Mouse (Mus musculus) cortical plate, adult 2 months (tissue): Measurements from ENCODE around the gene Gm13283.
"Not testable (repeated sequence)": the region's sequence is repeated elsewhere in the genome, so short reads cannot be mapped to it uniquely, and the experiment has no call there.

Experiments used
- CTCF ChIP-seq: fragments of 200-500 bp; IDR thresholded peaks from 2 replicates; pipeline ENCODE4 v1.5.1; 2011; ENCODE audit warnings: mild to moderate bottlenecking, control low read depth, low read length; ENCODE audit not compliant: insufficient read depth; ENCODE audit errors: extremely low read depth
- POLR2A ChIP-seq: fragments of 200-500 bp; IDR thresholded peaks from 2 replicates; pipeline ENCODE4 v1.6.1; 2011; ENCODE audit warnings: mild to moderate bottlenecking, low read length, control low read depth; ENCODE audit not compliant: insufficient read depth; ENCODE audit errors: extremely low read depth

- not testable (repeated sequence) for TF ChIP-seq CTCF, POLR2A
Measured at GRCm38 (mm10) chr4:88791250-88791649, 31.3 kb downstream of the Gm13283 start, which contains the start of gene Gm13278.
